Mouse (Mus musculus): ENCODE data around the gene Cfl2. TPM values are rescaled to one million over a fixed set of nuclear protein-coding genes. Genes with fewer than 3 reads are reported as not detected.

The Cfl2 gene
- polyA plus RNA-seq (2012; rRNA removed; ENCODE audit: low replicate concordance), result 6.8 and 39.2 TPM in 2 replicates

GRCm38 (mm10) chr12:54862606-54863535 is at the start of gene Cfl2:
Gene Cfl2 (minus strand): TSS chr12:54862877.

Other genes with a start within 250 kb of the Cfl2 start
- 59.3 and 60.9 TPM in 2 replicates for gene Sptssa, start 206.3 kb downstream of the Cfl2 start, polyA plus RNA-seq (2012; rRNA removed; ENCODE audit: low replicate concordance)
- 6.0 and 9.1 TPM in 2 replicates for gene Eapp, start 167.0 kb downstream of the Cfl2 start, polyA plus RNA-seq (2012; rRNA removed; ENCODE audit: low replicate concordance)
- 19.2 and 20.6 TPM in 2 replicates for gene Snx6, start 67.2 kb downstream of the Cfl2 start, polyA plus RNA-seq (2012; rRNA removed; ENCODE audit: low replicate concordance)
- gene Gm20403, start 123.7 kb upstream of the Cfl2 start, polyA plus RNA-seq (2012; rRNA removed; ENCODE audit: low replicate concordance), result not detected in 2 replicates
- gene Baz1a, start 151.5 kb upstream of the Cfl2 start, polyA plus RNA-seq (2012; rRNA removed; ENCODE audit: low replicate concordance), result 4.6 and 6.3 TPM in 2 replicates
- 2.7 and 9.9 TPM in 2 replicates for gene 2700097O09Rik, start 217.2 kb upstream of the Cfl2 start, polyA plus RNA-seq (2012; rRNA removed; ENCODE audit: low replicate concordance)
- gene Srp54a, start 217.4 kb upstream of the Cfl2 start, polyA plus RNA-seq (2012; rRNA removed; ENCODE audit: low replicate concordance), result 14.3 and 15.1 TPM in 2 replicates

All from mammary gland, adult 2 months (tissue).